Mouse (Mus musculus) liver, embryonic 14.5 days (tissue): ENCODE results near the gene Trio. TPM values are rescaled to one million over a fixed set of nuclear protein-coding genes. Genes with fewer than 3 reads are reported as not detected.

ENCODE experiments used
- ATAC-seq: fragments of 200-750 bp; cut with Nextera tagmentation; 2 replicates; pipeline ENCODE4 v1.8.0; 2017; ENCODE audit warnings: moderate number of reproducible peaks, mild to moderate bottlenecking, moderate library complexity; ENCODE audit not compliant: insufficient read depth
- DNase-seq, 3 experiments: peaks; one replicate each; pipeline ENCODE4 v3.0.0-alpha.2; 2012 to 2013; ENCODE audit warnings: low read depth in 3 of 3, low spot score in 3 of 3
- H3K27ac ChIP-seq: fragments of 300-500 bp; sonication (generic); 2 replicates; pipeline ENCODE4 v1.5.1; 2014; ENCODE audit warnings: moderate library complexity, mild to moderate bottlenecking, control low read depth, inconsistent platforms
- H3K27me3 ChIP-seq: fragments of 300-500 bp; sonication (generic); 2 replicates; pipeline ENCODE4 v1.6.1; 2014; ENCODE audit warnings: mild to moderate bottlenecking, low read length, moderate library complexity; ENCODE audit not compliant: control insufficient read depth, insufficient read depth
- H3K36me3 ChIP-seq: fragments of 300-500 bp; sonication (generic); replicated peaks from 2 replicates; pipeline ENCODE4 v1.6.1; 2014; ENCODE audit warnings: low read depth; ENCODE audit not compliant: control insufficient read depth, insufficient read depth
- H3K4me1 ChIP-seq, 2 experiments: fragments of 200-500 bp in 1 of 2; fragments of 300-500 bp in 1 of 2; sonication (generic) in 1 of 2; replicated peaks; 2 replicates each; pipeline ENCODE4 v1.6.1; 2012 to 2014; ENCODE audit warnings: antibody characterized with exemption in 1 of 2, inconsistent platforms in 1 of 2, low read length in 1 of 2; ENCODE audit not compliant: control insufficient read depth in 2 of 2, insufficient read depth in 2 of 2
- H3K4me2 ChIP-seq: fragments of 300-500 bp; sonication (generic); 2 replicates; pipeline ENCODE4 v1.6.1; 2014; ENCODE audit warnings: low read depth, mild to moderate bottlenecking, control low read depth, moderate library complexity
- H3K4me3 ChIP-seq, 2 experiments: fragments of 200-500 bp in 1 of 2; fragments of 300-500 bp in 1 of 2; sonication (generic) in 1 of 2; 2 replicates each; pipeline ENCODE4 v1.5.1; 2012 to 2014; ENCODE audit warnings: low read depth in 2 of 2, low read length in 2 of 2, mild to moderate bottlenecking in 2 of 2, control low read depth in 1 of 2, inconsistent platforms in 1 of 2, moderate library complexity in 1 of 2; ENCODE audit not compliant: insufficient read depth in 1 of 2
- H3K9ac ChIP-seq: fragments of 300-500 bp; sonication (generic); replicated peaks from 2 replicates; pipeline ENCODE4 v1.6.1; 2014; ENCODE audit warnings: mild to moderate bottlenecking, control low read depth, moderate library complexity
- H3K9me3 ChIP-seq: fragments of 300-500 bp; sonication (generic); 2 replicates; pipeline ENCODE4 v1.6.1; 2016; ENCODE audit warnings: low read length, mixed read lengths; ENCODE audit not compliant: control insufficient read depth
- CTCF ChIP-seq: IDR thresholded peaks from 2 replicates; pipeline ENCODE4 v1.5.1; 2016; ENCODE audit warnings: antibody characterized with exemption, low read depth, control low read depth
- EP300 ChIP-seq: IDR thresholded peaks from 2 replicates; pipeline ENCODE4 v1.6.1; 2016; ENCODE audit warnings: antibody characterized with exemption, low read depth
- WGBS: fragments of 180-500 bp; shearing (Covaris S2); extraction: QIAGEN DNeasy Blood & Tissue Kit; methylation state at CpG from one replicate; pipeline ENCODE4 v1.1.7; 2014; ENCODE audit not compliant: insufficient replicate concordance; 5-methylcytosine and 5-hydroxymethylcytosine counted together
- polyA plus RNA-seq, 2 experiments: library from polyadenylated mRNA; depleted of rRNA in 1 of 2; stranded (reverse) in 1 of 2; unstranded in 1 of 2; fragments of >200 nt; fragmentation: Nextera tagmentation in 1 of 2; extraction: Ambion mirVana in 1 of 2; gene quantifications; 2 replicates each; pipeline versions ENCODE4 v1.2.1 to v1.2.3; 2012 to 2014

The Trio gene
- polyA plus RNA-seq, 2 experiments = 2.6 to 6.0 TPM

DNA sequence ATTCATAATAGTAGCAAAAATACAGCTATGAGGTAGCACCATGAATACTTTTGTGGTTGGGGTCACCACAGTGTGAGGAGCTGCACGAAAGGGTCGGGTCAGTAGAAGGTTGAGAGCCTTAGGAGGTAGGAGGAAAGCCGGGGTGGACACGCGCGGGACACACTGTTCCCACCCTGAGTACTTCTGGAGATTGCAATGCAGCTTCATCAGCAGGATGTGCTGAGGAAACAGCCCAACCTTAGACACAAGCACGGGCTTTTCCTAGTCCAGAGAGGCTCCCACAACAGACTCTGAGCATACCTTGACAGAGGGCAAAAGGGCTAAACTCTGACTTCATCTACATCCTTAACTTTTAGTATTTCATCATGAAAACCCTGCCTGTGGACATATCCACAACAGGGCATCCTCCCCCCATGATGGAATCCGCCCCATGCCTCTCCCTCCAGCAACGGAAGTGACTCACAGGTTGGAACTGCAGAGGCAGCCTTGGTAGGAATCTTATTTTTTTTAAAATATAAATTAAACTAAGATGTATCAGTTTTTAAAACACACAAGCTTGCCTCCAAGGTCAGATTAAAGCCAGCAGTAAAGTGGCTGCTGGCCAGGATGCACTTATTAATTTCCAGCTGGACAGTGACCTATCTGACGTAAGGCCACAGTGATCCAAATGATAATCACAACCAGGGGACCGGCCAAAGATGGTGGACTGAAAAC lies 203.8 kb downstream of the Trio start:
- no peaks in the 10 kb centered on the region for H3K4me1 ChIP-seq
- 79% methylated on average over 11 of the region's 11 CpGs for WGBS
- H3K9ac ChIP-seq = no peak overlapping the region
- H3K4me2 ChIP-seq = no peak overlapping the region
- TF ChIP-seq CTCF (no peak), EP300 (no peak)
- H3K4me3 ChIP-seq = no peak overlapping the region
- DNase-seq (no peak), ATAC-seq (no peak)
- H3K27ac ChIP-seq = no peak overlapping the region
- no peaks in the 10 kb centered on the region for H3K9me3 ChIP-seq
- H3K27me3 ChIP-seq = no peaks in the 10 kb centered on the region
- no peaks in the 10 kb centered on the region for H3K36me3 ChIP-seq

DNA sequence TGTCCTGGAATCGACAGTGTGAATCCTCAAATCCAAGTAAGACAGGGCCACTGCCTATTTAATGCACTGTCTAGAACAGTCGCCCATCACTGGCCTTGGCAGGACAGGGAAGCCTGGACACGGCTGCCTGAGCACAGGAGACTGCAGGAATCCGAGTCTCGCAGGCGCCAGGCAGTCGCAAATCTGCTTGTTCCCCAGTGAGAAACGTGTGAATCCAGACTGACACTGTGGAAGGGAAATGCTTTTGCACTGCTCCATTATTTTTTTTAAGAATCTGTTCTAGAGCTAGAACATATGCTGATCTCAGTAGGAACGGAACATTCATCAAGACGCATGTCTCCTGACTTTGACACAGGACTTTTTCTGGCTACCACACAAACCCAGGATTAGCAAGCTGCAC lies 208.6 kb downstream of the Trio start:
- DNase-seq (no peak), ATAC-seq (no peak)
- H3K4me3 ChIP-seq = no peak overlapping the region
- H3K4me1 ChIP-seq = no peaks in the 10 kb centered on the region
- no peak overlapping the region for H3K9ac ChIP-seq
- H3K27ac ChIP-seq = no peak overlapping the region
- H3K9me3 ChIP-seq = no peaks in the 10 kb centered on the region
- 73% methylated on average over 10 of the region's 10 CpGs for WGBS
- H3K27me3 ChIP-seq = no peaks in the 10 kb centered on the region
- H3K4me2 ChIP-seq = no peak overlapping the region
- H3K36me3 ChIP-seq = no peaks in the 10 kb centered on the region; the same call in 1 of the 2 replicates
- TF ChIP-seq CTCF = no peak
- TF ChIP-seq EP300 = no peak

- no peak for ATAC-seq
Observed at GRCm38 (mm10) chr15:27814677-27815391, 210.8 kb downstream of the Trio start.

GRCm38 (mm10) chr15:27810793-27811488 lies 214.7 kb downstream of the Trio start:
- H3K4me2 ChIP-seq = no peak overlapping the region
- DNase-seq (no peak), ATAC-seq (no peak)
- no peaks in the 10 kb centered on the region for H3K27me3 ChIP-seq
- H3K9me3 ChIP-seq = no peaks in the 10 kb centered on the region
- H3K4me1 ChIP-seq = no peaks in the 10 kb centered on the region
- no peak overlapping the region for H3K9ac ChIP-seq
- TF ChIP-seq CTCF (no peak), EP300 (no peak)
- H3K27ac ChIP-seq = no peak overlapping the region
- H3K4me3 ChIP-seq = no peak overlapping the region
- no peaks in the 10 kb centered on the region; the same call in 1 of the 2 replicates for H3K36me3 ChIP-seq
- WGBS = 70% methylated on average over 12 of the region's 12 CpGs

More at GRCm38 (mm10) chr15:27814677-27815391, 210.8 kb downstream of the Trio start:
- no peak overlapping the region for H3K4me2 ChIP-seq
- no peaks in the 10 kb centered on the region for H3K4me1 ChIP-seq
- 56% methylated on average over 6 of the region's 6 CpGs for WGBS
- H3K9ac ChIP-seq = no peak overlapping the region
- TF ChIP-seq EP300 = no peak
- no peak for TF ChIP-seq CTCF
- no peak overlapping the region for H3K4me3 ChIP-seq
- H3K36me3 ChIP-seq = no peaks in the 10 kb centered on the region; the same call in 1 of the 2 replicates
- H3K27me3 ChIP-seq = no peaks in the 10 kb centered on the region
- DNase-seq = no peak
- H3K9me3 ChIP-seq = no peaks in the 10 kb centered on the region
- no peak overlapping the region for H3K27ac ChIP-seq

DNA sequence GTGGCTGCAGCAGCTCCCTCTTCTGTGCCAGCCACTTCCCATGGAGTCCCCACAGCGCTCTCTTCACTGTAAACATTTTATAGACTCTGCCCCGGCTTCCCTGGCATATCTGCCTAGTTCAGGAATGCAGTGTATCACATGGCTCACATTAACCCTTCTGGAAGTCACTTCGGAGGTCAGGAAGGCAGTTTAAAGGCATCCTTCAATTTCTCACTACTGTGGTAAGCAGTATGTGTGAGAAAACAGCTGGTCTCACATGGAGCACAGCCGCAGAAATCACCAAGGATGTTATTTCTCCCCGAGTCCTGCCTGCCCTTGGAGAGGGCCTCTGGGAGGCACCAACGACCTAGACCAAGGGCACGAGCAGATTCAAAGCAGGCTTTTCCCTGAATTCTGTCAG lies 215.4 kb downstream of the Trio start:
- no peak for DNase-seq
- H3K36me3 ChIP-seq = no peaks in the 10 kb centered on the region
- H3K4me1 ChIP-seq = no peaks in the 10 kb centered on the region
- H3K9me3 ChIP-seq = no peaks in the 10 kb centered on the region
- no peaks in the 10 kb centered on the region for H3K27me3 ChIP-seq
- no peak overlapping the region for H3K27ac ChIP-seq
- H3K9ac ChIP-seq = no peak overlapping the region
- ATAC-seq = no peak
- WGBS = 65% methylated on average over 7 of the region's 7 CpGs
- no peak overlapping the region for H3K4me3 ChIP-seq
- TF ChIP-seq CTCF (no peak), EP300 (no peak)
- no peak overlapping the region for H3K4me2 ChIP-seq
